Mouse (Mus musculus): Measurements from ENCODE around the gene Trim71.
A peak's percentile ranks its signal among the peaks of the same experiment; 100 is the strongest.

Trim71 gene

GRCm38 (mm10) chr9:114563761-114564606, at the start of gene Trim71:
Gene Trim71 (minus strand): TSS chr9:114564369.
- no peak for DNase-seq (ENCODE audit: low spot score)

- DNase-seq (ENCODE audit: low spot score) = no peak
Measured at GRCm38 (mm10) chr9:114613026-114613425, 48.9 kb upstream of the Trim71 start.

DNA sequence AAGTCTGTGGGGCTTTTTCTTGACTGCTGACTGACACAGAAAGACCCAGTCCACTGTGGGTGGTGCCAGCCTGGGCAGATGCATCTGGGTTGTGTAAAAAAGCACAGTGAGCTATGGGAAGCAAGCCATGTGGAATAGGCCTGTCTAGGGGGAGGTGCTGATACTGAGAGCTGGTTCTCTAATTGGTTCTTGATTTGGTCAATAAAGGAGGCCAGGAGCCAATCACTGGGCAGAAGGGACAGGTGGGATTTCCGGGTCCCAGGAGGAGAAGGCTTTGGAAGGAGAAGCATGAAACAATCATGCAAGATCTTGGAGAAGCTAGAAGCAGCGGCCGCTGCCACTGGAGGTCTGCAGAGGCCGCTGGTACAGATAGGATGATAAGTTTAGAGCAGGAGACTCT, 48.4 kb upstream of the Trim71 start:
- no peak for DNase-seq (ENCODE audit: low spot score)

GRCm38 (mm10) chr9:114610266-114610665, 46.1 kb upstream of the Trim71 start:
- no peak for DNase-seq (ENCODE audit: low spot score)

DNA sequence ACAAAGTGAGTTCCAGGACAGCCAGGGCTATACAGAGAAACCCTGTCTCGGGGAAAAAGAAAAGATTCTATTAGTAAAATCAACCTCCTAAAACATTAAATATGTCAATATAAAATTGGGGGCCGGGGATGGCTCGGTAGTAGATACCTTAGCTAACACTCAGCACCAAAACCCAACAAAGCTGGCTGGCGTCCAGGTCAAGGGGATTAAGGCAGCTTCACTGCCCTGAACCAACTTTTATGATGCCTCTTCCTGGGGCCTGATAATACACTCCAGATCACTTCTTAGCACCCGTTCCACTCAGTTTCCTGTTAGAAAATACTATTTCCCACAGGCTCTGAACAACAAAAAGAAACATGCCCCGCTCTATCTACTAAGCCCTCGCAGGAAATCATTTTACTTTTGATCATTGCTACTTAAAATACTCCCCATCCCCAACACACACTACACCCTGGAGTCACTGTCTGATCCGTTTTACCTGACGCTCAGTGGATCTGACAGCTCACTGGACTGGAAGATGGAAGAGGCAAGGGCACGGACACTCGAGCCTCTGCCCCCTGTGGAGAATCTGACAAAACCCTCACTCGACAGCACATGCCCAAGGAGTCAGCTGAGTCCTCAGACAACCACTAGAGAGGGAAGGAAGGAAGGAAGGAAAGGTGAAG, 39.8 kb upstream of the Trim71 start:
- no peak for DNase-seq (ENCODE audit: low spot score)

DNA sequence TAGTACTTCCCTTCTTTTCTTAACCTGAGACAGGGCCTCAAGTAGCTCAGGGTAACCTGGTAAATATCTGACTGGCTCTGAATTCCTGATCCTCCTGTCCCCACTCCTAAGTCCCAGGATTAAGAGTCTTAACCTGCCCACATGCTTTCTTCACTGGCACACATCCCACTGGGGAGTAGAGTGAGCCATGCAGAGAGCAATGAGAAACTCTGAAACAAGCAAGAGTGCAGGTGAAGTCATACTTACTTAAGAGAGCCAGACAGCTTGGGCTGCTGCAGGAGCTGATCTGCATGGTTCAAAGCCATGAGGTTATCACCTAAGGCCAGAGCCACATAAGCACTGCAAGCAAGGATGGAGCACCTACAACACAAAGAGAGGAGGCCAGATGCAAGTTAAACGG, 36.9 kb upstream of the Trim71 start:
- no peak for DNase-seq (ENCODE audit: low spot score)

- DNase-seq (ENCODE audit: low spot score) = no peak
Measured at GRCm38 (mm10) chr9:114585017-114585345, 20.8 kb upstream of the Trim71 start.

- no peak for DNase-seq (ENCODE audit: low spot score)
Measured at GRCm38 (mm10) chr9:114584183-114585016, 20.2 kb upstream of the Trim71 start.

DNA sequence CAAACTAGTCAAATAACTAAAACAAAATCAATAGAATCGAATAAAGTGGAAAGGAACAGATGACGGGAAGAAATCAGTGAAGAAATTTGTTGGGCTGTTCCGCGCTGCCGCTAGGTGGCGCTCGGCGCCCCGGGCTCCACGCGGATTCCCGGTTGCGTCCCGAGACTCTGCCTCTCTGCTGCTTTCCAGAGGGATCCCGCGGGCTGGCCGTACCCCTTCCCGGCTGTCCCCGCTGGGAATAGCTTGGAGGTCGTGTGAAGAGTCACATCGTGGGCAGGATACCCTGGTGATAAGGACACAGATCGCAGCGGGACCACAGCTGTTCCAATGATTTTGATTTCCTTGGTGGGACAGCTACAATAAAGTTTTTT, 19.6 kb upstream of the Trim71 start:
- DNase-seq (ENCODE audit: low spot score) = peak; percentile 78

GRCm38 (mm10) chr9:114578646-114579045, 14.5 kb upstream of the Trim71 start:
- DNase-seq (ENCODE audit: low spot score) = no peak

- DNase-seq (ENCODE audit: low spot score) = peak; percentile 42
Measured at GRCm38 (mm10) chr9:114576001-114576400, 11.8 kb upstream of the Trim71 start.

GRCm38 (mm10) chr9:114573528-114573927, 9.4 kb upstream of the Trim71 start:
- no peak for DNase-seq (ENCODE audit: low spot score)

GRCm38 (mm10) chr9:114568682-114569474, 4.7 kb upstream of the Trim71 start:
- DNase-seq (ENCODE audit: low spot score) = no peak

DNA sequence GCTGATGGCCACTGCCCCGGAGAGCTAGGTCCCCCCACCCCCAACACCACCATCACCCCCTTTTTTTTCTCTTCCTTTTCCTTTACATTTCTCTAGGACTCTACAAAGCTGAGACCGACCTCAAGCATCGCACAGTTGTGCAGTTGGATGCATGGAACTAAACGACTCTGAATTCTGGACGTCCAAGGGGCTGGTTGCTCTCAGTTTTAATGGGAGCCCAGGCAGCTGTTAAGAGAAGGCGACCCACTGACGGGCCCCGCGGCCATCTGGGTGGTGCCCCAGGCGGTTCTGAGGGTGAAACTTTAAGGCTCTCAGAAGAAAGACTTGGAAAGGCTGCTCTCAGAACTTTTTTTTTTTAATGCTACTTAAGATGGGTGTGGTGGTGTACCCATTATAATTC, 498 bp upstream of the Trim71 start:
- DNase-seq (ENCODE audit: low spot score) = no peak

DNA sequence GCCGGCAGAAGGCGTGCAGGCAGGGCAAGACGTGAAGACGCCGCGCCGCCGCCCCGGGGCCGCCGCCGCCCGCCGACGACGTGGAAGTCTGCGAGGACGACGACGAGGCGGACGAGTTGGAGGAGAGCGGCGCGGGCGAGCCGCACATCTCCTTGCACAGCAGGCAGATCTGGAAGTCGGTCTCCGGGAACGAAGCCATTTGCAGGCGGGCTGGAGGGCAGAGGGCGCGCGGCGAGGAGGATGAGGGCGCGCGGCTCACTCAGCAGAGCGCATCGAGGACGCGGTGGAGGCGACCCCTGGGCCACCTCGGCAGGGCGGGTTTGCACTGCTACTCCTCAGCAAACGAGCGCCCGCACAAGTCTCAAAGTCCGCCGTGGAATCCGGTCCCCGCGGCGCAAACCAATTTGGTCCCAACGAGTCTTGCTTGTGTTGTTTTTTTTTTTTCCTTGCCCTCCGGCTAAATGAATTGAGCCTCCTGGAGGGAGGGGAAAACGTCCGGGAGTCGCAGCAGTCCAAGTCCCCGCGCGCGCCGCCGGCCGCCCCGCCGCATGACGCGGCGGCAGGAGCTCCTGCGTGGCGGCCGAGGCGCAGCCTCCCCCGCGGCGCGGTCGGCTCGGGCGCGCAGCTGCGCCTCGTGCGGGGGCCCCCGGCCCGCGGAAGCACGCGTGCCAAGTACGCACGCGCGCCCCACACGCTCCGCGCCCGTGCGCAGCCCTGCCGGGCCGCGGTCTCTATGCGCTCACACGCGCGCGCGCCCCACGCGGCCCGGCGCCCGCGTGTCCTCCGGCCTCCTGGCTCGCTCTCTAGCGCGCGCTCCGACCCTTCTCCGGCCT, 1.0 kb downstream of the Trim71 start:
- DNase-seq (ENCODE audit: low spot score) = no peak

- DNase-seq (ENCODE audit: low spot score) = no peak
Measured at GRCm38 (mm10) chr9:114562031-114562918, 1.9 kb downstream of the Trim71 start.

- DNase-seq (ENCODE audit: low spot score) = no peak
Measured at GRCm38 (mm10) chr9:114561671-114561971, 2.5 kb downstream of the Trim71 start.

- DNase-seq (ENCODE audit: low spot score) = no peak
Measured at GRCm38 (mm10) chr9:114560771-114561670, 3.1 kb downstream of the Trim71 start.

DNA sequence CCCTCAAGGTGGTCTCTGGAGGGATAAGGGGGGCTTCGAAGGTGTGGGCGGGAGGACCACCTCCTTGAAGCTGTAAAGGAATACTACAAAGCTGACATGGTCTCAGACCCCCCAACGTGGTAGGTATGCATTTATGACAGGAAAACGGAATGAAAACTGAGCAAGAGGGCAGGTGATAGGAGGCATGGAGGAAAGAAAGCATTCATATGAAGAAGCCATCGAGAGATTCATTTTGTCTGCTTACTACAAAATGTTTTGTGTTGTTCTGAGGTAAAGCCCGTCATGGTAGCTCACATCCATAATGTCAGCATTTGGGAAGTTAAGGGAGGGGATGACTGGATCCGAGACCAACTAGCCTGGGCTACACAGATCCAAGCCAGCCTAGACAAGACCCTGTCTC, 4.0 kb downstream of the Trim71 start:
- no peak for DNase-seq (ENCODE audit: low spot score)

Measured in urinary bladder, postnatal 14 days (tissue).